Mouse (Mus musculus) neural tube, embryonic 15.5 days (tissue): ENCODE results near the gene Timm17b. TPM values are rescaled to one million over a fixed set of nuclear protein-coding genes. Genes with fewer than 3 reads are reported as not detected.

Source experiments
- polyA plus RNA-seq: library from polyadenylated mRNA; unstranded; fragments of >200 nt; fragmentation: Nextera tagmentation; extraction: Ambion mirVana; gene quantifications from 2 replicates; pipeline ENCODE4 v1.2.1, GENCODE M21; 2015

Timm17b gene
- polyA plus RNA-seq, 1 experiment from 2014 or later = 152 TPM

Other genes with a start within 250 kb of the Timm17b start
- 1.7 and 3.8 TPM in 2 replicates for gene Prickle3, start 242.1 kb upstream of the Timm17b start, polyA plus RNA-seq
- 20.3 and 50.6 TPM in 2 replicates for gene Plp2, start 228.0 kb upstream of the Timm17b start, polyA plus RNA-seq
- gene Magix, start 218.1 kb upstream of the Timm17b start, polyA plus RNA-seq = 0.13 TPM in 1 of 2 replicates, not detected in the other
- 46.0 and 46.5 TPM in 2 replicates for gene Gpkow, start 202.2 kb upstream of the Timm17b start, polyA plus RNA-seq
- gene Wdr45, start 185.0 kb upstream of the Timm17b start, polyA plus RNA-seq = 34.6 and 34.9 TPM in 2 replicates
- gene Gm45208, start 177.1 kb upstream of the Timm17b start, polyA plus RNA-seq = 1.4 TPM in 1 of 2 replicates, not detected in the other
- gene Praf2, start 170.9 kb upstream of the Timm17b start, polyA plus RNA-seq = 128 and 132 TPM in 2 replicates
- 50.8 and 56.3 TPM in 2 replicates for gene Ccdc120, start 148.5 kb upstream of the Timm17b start, polyA plus RNA-seq
- 24.7 and 25.2 TPM in 2 replicates for gene Tfe3, start 136.8 kb upstream of the Timm17b start, polyA plus RNA-seq
- gene Gripap1, start 109.6 kb upstream of the Timm17b start, polyA plus RNA-seq = 63.0 and 67.4 TPM in 2 replicates
- gene Kcnd1, start 77.1 kb upstream of the Timm17b start, polyA plus RNA-seq = 5.7 and 6.5 TPM in 2 replicates
- 40.0 and 40.4 TPM in 2 replicates for gene Otud5, start 58.0 kb upstream of the Timm17b start, polyA plus RNA-seq
- gene Pim2, start 21.1 kb upstream of the Timm17b start, polyA plus RNA-seq = 21.0 and 26.8 TPM in 2 replicates
- 46.9 and 47.3 TPM in 2 replicates for gene Slc35a2, start 15.3 kb upstream of the Timm17b start, polyA plus RNA-seq
- gene Pqbp1, start 88 bp upstream of the Timm17b start, polyA plus RNA-seq = 194 and 201 TPM in 2 replicates
- not detected in 2 replicates for gene Gm10491, start 8.5 kb downstream of the Timm17b start, polyA plus RNA-seq
- not detected in 2 replicates for gene Gm10490, start 10.2 kb downstream of the Timm17b start, polyA plus RNA-seq
- gene Pcsk1n, start 20.5 kb downstream of the Timm17b start, polyA plus RNA-seq = 292 and 368 TPM in 2 replicates
- 0.28 TPM in 1 of 2 replicates, not detected in the other for gene Eras, start 29.2 kb downstream of the Timm17b start, polyA plus RNA-seq
- 57.4 and 61.3 TPM in 2 replicates for gene Hdac6, start 48.5 kb downstream of the Timm17b start, polyA plus RNA-seq
- gene Gata1, start 78.7 kb downstream of the Timm17b start, polyA plus RNA-seq = 3.1 TPM in 1 of 2 replicates, not detected in the other
- 0.28 and 0.88 TPM in 2 replicates for gene Glod5, start 119.1 kb downstream of the Timm17b start, polyA plus RNA-seq
- gene Suv39h1, start 175.4 kb downstream of the Timm17b start, polyA plus RNA-seq = 34.6 and 42.5 TPM in 2 replicates
- 0.14 and 2.0 TPM in 2 replicates for gene Was, start 191.1 kb downstream of the Timm17b start, polyA plus RNA-seq
- gene Wdr13, start 233.5 kb downstream of the Timm17b start, polyA plus RNA-seq = 56.2 and 64.9 TPM in 2 replicates
- 309 and 341 TPM in 2 replicates for gene Rbm3, start 246.5 kb downstream of the Timm17b start, polyA plus RNA-seq